Mouse (Mus musculus) brown adipose tissue, adult 24 weeks (tissue): ENCODE results near the gene Epor. TPM values are rescaled to one million over a fixed set of nuclear protein-coding genes. Genes with fewer than 3 reads are reported as not detected.
A peak's percentile ranks its signal among the peaks of the same experiment; 100 is the strongest.

Source experiments
- H3K27ac ChIP-seq: fragments of 200-500 bp; replicated peaks from 2 replicates; pipeline ENCODE4 v1.5.1; 2012; ENCODE audit warnings: low read depth, mild to moderate bottlenecking, low read length
- H3K4me1 ChIP-seq: fragments of 200-500 bp; 2 replicates; pipeline ENCODE4 v1.6.1; 2012; ENCODE audit warnings: low read length, mixed read lengths; ENCODE audit not compliant: control insufficient read depth, insufficient read depth, insufficient read length
- H3K4me3 ChIP-seq: fragments of 200-500 bp; 2 replicates; pipeline ENCODE4 v1.5.1; 2012; ENCODE audit warnings: low read depth, mild to moderate bottlenecking, low read length, moderate library complexity; ENCODE audit not compliant: insufficient read depth
- polyA plus RNA-seq: library from polyadenylated mRNA; stranded (reverse); fragments of >200 nt; gene quantifications from 2 replicates; pipeline ENCODE4 v1.2.4, GENCODE M21; 2012; ENCODE audit not compliant: missing spikeins, insufficient read depth, insufficient read length

Epor gene
- polyA plus RNA-seq, 1 experiment = 1.3 TPM

GRCm38 (mm10) chr9:21918035-21918592 lies 45.2 kb downstream of the Epor start, which contains the start of gene Rab3d:
Gene Rab3d (minus strand): TSS chr9:21918192.
- no peaks in the 10 kb centered on the region for H3K4me1 ChIP-seq
- H3K27ac ChIP-seq = no peak within 1 kb of the TSS
- H3K4me3 ChIP-seq = peak within 1 kb of the TSS; percentile 71

GRCm38 (mm10) chr9:21917493-21918034 lies 45.7 kb downstream of the Epor start:
- Histone ChIP-seq H3K4me3 (peak overlapping the region; percentile 71), H3K27ac (no peak overlapping the region), H3K4me1 (no peaks in the 10 kb centered on the region)

GRCm38 (mm10) chr9:21916851-21917492 lies 46.3 kb downstream of the Epor start:
- Histone ChIP-seq H3K27ac (no peak overlapping the region), H3K4me3 (peak overlapping the region; percentile 71), H3K4me1 (no peaks in the 10 kb centered on the region)

GRCm38 (mm10) chr9:21909474-21910223 lies 53.7 kb downstream of the Epor start:
- Histone ChIP-seq H3K4me3 (no peak overlapping the region), H3K27ac (no peak overlapping the region), H3K4me1 (no peaks in the 10 kb centered on the region)

Other genes starting within 250 kb of the Epor start
- gene Ldlr, start 240.0 kb downstream of the Epor start, polyA plus RNA-seq = 11.2 and 29.0 TPM in 2 replicates
- gene Spc24, start 203.2 kb downstream of the Epor start, polyA plus RNA-seq = not detected in 2 replicates
- 19.7 and 29.7 TPM in 2 replicates for gene Kank2, start 164.8 kb downstream of the Epor start, polyA plus RNA-seq
- gene Angptl8, start 128.0 kb downstream of the Epor start, polyA plus RNA-seq = 54.2 and 167 TPM in 2 replicates
- 6.9 and 9.5 TPM in 2 replicates for gene Dock6, start 110.9 kb downstream of the Epor start, polyA plus RNA-seq
- 23.0 and 31.2 TPM in 2 replicates for gene Rab3d, start 45.3 kb downstream of the Epor start, polyA plus RNA-seq
- 3.7 and 4.3 TPM in 2 replicates for gene Ccdc159, start 36.0 kb downstream of the Epor start, polyA plus RNA-seq
- 204 and 213 TPM in 2 replicates for gene Tmem205, start 36.0 kb downstream of the Epor start, polyA plus RNA-seq
- gene Plppr2, start 26.5 kb downstream of the Epor start, polyA plus RNA-seq = 1.9 and 2.0 TPM in 2 replicates
- 11.6 and 15.4 TPM in 2 replicates for gene Swsap1, start 7.8 kb downstream of the Epor start, polyA plus RNA-seq
- 9.2 and 10.4 TPM in 2 replicates for gene Rgl3, start 25.9 kb upstream of the Epor start, polyA plus RNA-seq
- not detected in 2 replicates for gene Ccdc151, start 39.1 kb upstream of the Epor start, polyA plus RNA-seq
- 33.1 and 40.1 TPM in 2 replicates for gene Prkcsh, start 39.3 kb upstream of the Epor start, polyA plus RNA-seq
- gene Elavl3, start 88.5 kb upstream of the Epor start, polyA plus RNA-seq = 0.91 and 2.0 TPM in 2 replicates
- not detected in 2 replicates for gene Gm49318, start 107.8 kb upstream of the Epor start, polyA plus RNA-seq
- 2.1 and 4.8 TPM in 2 replicates for gene Zfp653, start 107.9 kb upstream of the Epor start, polyA plus RNA-seq
- gene Ecsit, start 121.9 kb upstream of the Epor start, polyA plus RNA-seq = 95.3 and 111 TPM in 2 replicates
- gene Cnn1, start 135.7 kb upstream of the Epor start, polyA plus RNA-seq = 1.9 and 5.7 TPM in 2 replicates
- gene Elof1, start 153.7 kb upstream of the Epor start, polyA plus RNA-seq = 101 and 117 TPM in 2 replicates
- 179 and 198 TPM in 2 replicates for gene Acp5, start 172.2 kb upstream of the Epor start, polyA plus RNA-seq
- gene Pigyl, start 193.3 kb upstream of the Epor start, polyA plus RNA-seq = 47.7 and 58.0 TPM in 2 replicates
- 0.52 and 0.58 TPM in 2 replicates for gene Zfp872, start 224.6 kb upstream of the Epor start, polyA plus RNA-seq